Mouse (Mus musculus) bone marrow macrophage, adult 2 months (primary cell): Measurements from ENCODE around the gene Slc39a1.

ENCODE experiments used
- CTCF ChIP-seq: IDR thresholded peaks from 2 replicates; pipeline ENCODE4 v1.5.1; 2012; ENCODE audit warnings: low read depth, mild to moderate bottlenecking, low read length, moderate library complexity
- POLR2A ChIP-seq: IDR thresholded peaks from 2 replicates; pipeline ENCODE4 v1.6.1; 2012; ENCODE audit warnings: mild to moderate bottlenecking, low read depth, low read length, borderline replicate concordance

- TF ChIP-seq CTCF (no peak), POLR2A (no peak)
Observed at GRCm38 (mm10) chr3:90266901-90267775, 19.2 kb downstream of the Slc39a1 start.
